Mouse (Mus musculus) bone marrow macrophage, adult 2 months (primary cell): Measurements from ENCODE around the gene Rab31.

ENCODE experiments used
- CTCF ChIP-seq: IDR thresholded peaks from 2 replicates; pipeline ENCODE4 v1.5.1; 2012; ENCODE audit warnings: low read depth, mild to moderate bottlenecking, low read length, moderate library complexity
- POLR2A ChIP-seq: IDR thresholded peaks from 2 replicates; pipeline ENCODE4 v1.6.1; 2012; ENCODE audit warnings: mild to moderate bottlenecking, low read depth, low read length, borderline replicate concordance

DNA sequence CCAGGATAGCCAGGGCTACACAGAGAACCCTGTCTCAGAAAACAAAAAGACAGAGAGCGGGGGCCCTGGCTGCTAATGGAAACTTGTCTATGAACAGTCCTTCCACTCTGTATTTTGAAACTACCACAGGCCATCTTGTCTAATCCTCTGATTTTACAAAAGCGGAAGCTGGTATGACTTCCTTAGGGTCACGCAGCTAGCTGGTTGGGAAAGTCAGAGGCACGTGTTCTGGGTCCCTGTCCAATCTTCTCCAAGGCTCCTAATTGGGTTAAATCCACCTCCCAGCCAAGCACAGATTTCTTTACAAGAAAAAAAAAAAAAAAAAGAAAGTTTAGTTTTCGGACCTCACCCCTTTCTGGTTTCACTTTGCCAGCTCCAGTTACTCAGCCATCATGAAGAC is 45.8 kb downstream of the Rab31 start:
- no peak for TF ChIP-seq CTCF
- TF ChIP-seq POLR2A = no peak
